In genomic region chr19:8983150-8983650, GRCm38 (mm10) we compare ENCODE assay signal across 9 mouse cellular contexts. TPM values are rescaled to one million over a fixed set of nuclear protein-coding genes. Genes with fewer than 3 reads are reported as not detected.
DNase-seq lines count a peak whose midpoint lies in the region; ATAC-seq and TF ChIP-seq lines count a peak whose summit lies in the region.
"Had no signal": no experiment of that assay in that cellular context is flagged by ENCODE, and none has a peak within 500 bp of the region (broad histone marks: within the 10 kb centered on the region; RNA-seq: fewer than 3 reads in every experiment).

No protein-coding gene starts in this region.

- H3K4me1 ChIP-seq in forebrain, embryonic 11.5 days (replicated peaks; ENCODE audit: control insufficient read depth, insufficient read depth, low read length): peaks cover 21% of the 10 kb centered on the region
- peaks cover 39% of the 10 kb centered on the region for H3K4me1 ChIP-seq in forebrain, embryonic 15.5 days
- peaks cover 26% of the 10 kb centered on the region for H3K4me1 ChIP-seq in lung, embryonic 14.5 days (ENCODE audit: insufficient read depth)

- no peak overlapping the region for H3K4me2 ChIP-seq in forebrain, embryonic 11.5 days (ENCODE audit: low read depth, low read length, severe bottlenecking)
- no peak overlapping the region for H3K4me2 ChIP-seq in forebrain, embryonic 15.5 days (replicated peaks)
- no peak overlapping the region for H3K4me2 ChIP-seq in lung, embryonic 14.5 days
- H3K4me2 ChIP-seq: limb, embryonic 12.5 days had no signal

- H3K9ac ChIP-seq in forebrain, embryonic 11.5 days (ENCODE audit: low read length): no peak overlapping the region
- H3K9ac ChIP-seq in forebrain, embryonic 15.5 days (replicated peaks): no peak overlapping the region
- no peak overlapping the region for H3K9ac ChIP-seq in lung, embryonic 14.5 days
- H3K9ac ChIP-seq: limb, embryonic 12.5 days had no signal

- ATAC-seq in forebrain, embryonic 11.5 days (replicated peaks; ENCODE audit: low FRiP score): no peak
- no peak for ATAC-seq in forebrain, embryonic 15.5 days (replicated peaks)
- no peak for ATAC-seq in lung, embryonic 14.5 days (ENCODE audit: insufficient read depth)
- no peak for ATAC-seq in erythroblast, adult 5-6 weeks (replicated peaks; ENCODE audit: low FRiP score, poor library complexity, severe bottlenecking)

- H3K79me2 ChIP-seq in C2C12 (ENCODE audit: control insufficient read depth, insufficient read depth): peaks cover 70% of the 10 kb centered on the region

- H3K27ac ChIP-seq in forebrain, embryonic 11.5 days (ENCODE audit: low read depth, low read length): peak overlapping the region; percentile 1; the same call in 1 of the 2 replicates
- H3K27ac ChIP-seq in forebrain, embryonic 15.5 days (replicated peaks): no peak overlapping the region
- peak overlapping the region; percentile 2; the same call in 1 of the 2 replicates for H3K27ac ChIP-seq in lung, embryonic 14.5 days (ENCODE audit: low read depth)

- no peaks in the 10 kb centered on the region; the same call in 1 of the 2 replicates for H3K27me3 ChIP-seq in forebrain, embryonic 11.5 days (ENCODE audit: control insufficient read depth, insufficient read depth, low read length)
- peaks cover 4% of the 10 kb centered on the region; the same call in 1 of the 2 replicates for H3K27me3 ChIP-seq in forebrain, embryonic 15.5 days
- H3K27me3 ChIP-seq in C2C12 (ENCODE audit: control insufficient read depth, insufficient read depth, insufficient read length): no peaks in the 10 kb centered on the region
- H3K27me3 ChIP-seq in lung, embryonic 14.5 days (ENCODE audit: insufficient read depth, low read length): no peaks in the 10 kb centered on the region; the same call in 1 of the 2 replicates
- H3K27me3 ChIP-seq: limb, embryonic 12.5 days had no signal

- TF ChIP-seq CTCF in C2C12 (IDR thresholded peaks at IDR 0.05; ENCODE audit: control insufficient read depth, insufficient read depth, insufficient read length): no peak
- TF ChIP-seq CTCF in lung, embryonic 14.5 days (IDR thresholded peaks at IDR 0.05; ENCODE audit: low read depth): no peak

- H3K4me3 ChIP-seq in forebrain, embryonic 11.5 days (ENCODE audit: low read depth, low read length): no peak overlapping the region
- H3K4me3 ChIP-seq in forebrain, embryonic 15.5 days: no peak overlapping the region
- no peak overlapping the region for H3K4me3 ChIP-seq in C2C12 (ENCODE audit: insufficient read depth, poor library complexity, severe bottlenecking)
- no peak overlapping the region for H3K4me3 ChIP-seq in lung, embryonic 14.5 days (ENCODE audit: low read depth, low read length)
- H3K4me3 ChIP-seq: limb, embryonic 12.5 days had no signal

- intact Hi-C loops in gastrocnemius, postnatal 14 days (cut with DNase I; ENCODE audit: low total_unique reads): no loop called here

- no peak for DNase-seq in forebrain, embryonic 11.5 days (ENCODE audit: low spot score)
- peak; percentile 56 for DNase-seq in gastrocnemius, postnatal 14 days
- peak; percentile 35 for DNase-seq in lung, embryonic 14.5 days
- no peak for DNase-seq in layer of hippocampus, adult 11-12 months (ENCODE audit: low spot score)
- no peak for DNase-seq in spleen, postnatal 36 days (ENCODE audit: low spot score in 2 of 2)

- H3ac ChIP-seq in C2C12 (ENCODE audit: control insufficient read depth, insufficient read length, low read depth): peak overlapping the region; percentile 38

- WGBS in forebrain, embryonic 11.5 days: 63% methylated on average over 4 of the region's 4 CpGs
- 59% methylated on average over 4 of the region's 4 CpGs for WGBS in forebrain, embryonic 15.5 days
- 16% methylated on average over 4 of the region's 4 CpGs for WGBS in lung, embryonic 14.5 days

- peaks cover 13% of the 10 kb centered on the region for H3K36me3 ChIP-seq in forebrain, embryonic 11.5 days (ENCODE audit: control insufficient read depth, insufficient read depth, low read length)
- peaks cover 23% of the 10 kb centered on the region for H3K36me3 ChIP-seq in forebrain, embryonic 15.5 days
- H3K36me3 ChIP-seq in C2C12 (ENCODE audit: control insufficient read depth, insufficient read depth): peaks cover 31% of the 10 kb centered on the region
- H3K36me3 ChIP-seq in lung, embryonic 14.5 days (ENCODE audit: insufficient read depth): peaks cover 29% of the 10 kb centered on the region

- H3K9me3 ChIP-seq in forebrain, embryonic 11.5 days (ENCODE audit: control insufficient read depth, low read length): no peaks in the 10 kb centered on the region
- no peaks in the 10 kb centered on the region for H3K9me3 ChIP-seq in forebrain, embryonic 15.5 days
- no peaks in the 10 kb centered on the region for H3K9me3 ChIP-seq in lung, embryonic 14.5 days (ENCODE audit: low read depth, low read length)
- H3K9me3 ChIP-seq: limb, embryonic 12.5 days had no signal

- H3K79me3 ChIP-seq in C2C12 (ENCODE audit: low read depth): peaks cover 18% of the 10 kb centered on the region

TF ChIP-seq in C2C12, 6 proteins besides CTCF, POLR2A, EP300 and RAD21:
- TF ChIP-seq MYOD1 (IDR thresholded peaks at IDR 0.05; ENCODE audit: control insufficient read depth, insufficient read length, low read depth): peak; percentile 48
- peak; percentile 1 for TF ChIP-seq FOSL1 (IDR thresholded peaks at IDR 0.05; ENCODE audit: insufficient read depth, low read length, poor library complexity, severe bottlenecking)
- no peak for TF ChIP-seq USF1 (IDR thresholded peaks at IDR 0.05; ENCODE audit: low read depth)

RNA-seq across cellular contexts. Expression of gene Ahnak, which starts 5.9 kb away (rescaled TPM):
- 7.1 and 7.3 TPM in 2 replicates for polyA plus RNA-seq in forebrain, embryonic 11.5 days (2014; fragmentation: Nextera tagmentation; extraction: Ambion mirVana)
- polyA plus RNA-seq in forebrain, embryonic 15.5 days (2015; fragmentation: Nextera tagmentation; extraction: Ambion mirVana): 2.6 and 3.7 TPM in 2 replicates
- 86.8 TPM for polyA plus RNA-seq in C2C12 (2012; fragmentation: generic; extraction: Trizol)
- total RNA-seq in gastrocnemius, postnatal 14 days (2021): 100 to 1,000 TPM; 194 to 197 TPM
- 14.9 and 15.8 TPM in 2 replicates for polyA plus RNA-seq in lung, embryonic 14.5 days (2014; fragmentation: Nextera tagmentation; extraction: Ambion mirVana)
- 19.0 and 20.0 TPM in 2 replicates for total RNA-seq in erythroblast, adult 5-6 weeks (2015; ENCODE audit: low replicate concordance)
- 24.3 and 30.2 TPM in 2 replicates for total RNA-seq in erythroblast, adult 5-6 weeks (2017; ENCODE audit: low replicate concordance)

RNA-seq across cellular contexts. Expression of gene Eef1g, which starts 16.4 kb away (rescaled TPM):
- 467 and 472 TPM in 2 replicates for polyA plus RNA-seq in forebrain, embryonic 11.5 days (2014; fragmentation: Nextera tagmentation; extraction: Ambion mirVana)
- polyA plus RNA-seq in forebrain, embryonic 15.5 days (2015; fragmentation: Nextera tagmentation; extraction: Ambion mirVana): 336 and 348 TPM in 2 replicates
- 1,028 TPM for polyA plus RNA-seq in C2C12 (2012; fragmentation: generic; extraction: Trizol)
- total RNA-seq in gastrocnemius, postnatal 14 days (2021): 100 to 1,000 TPM; 500 to 587 TPM
- polyA plus RNA-seq in lung, embryonic 14.5 days (2014; fragmentation: Nextera tagmentation; extraction: Ambion mirVana): 480 and 516 TPM in 2 replicates
- 181 and 213 TPM in 2 replicates for total RNA-seq in erythroblast, adult 5-6 weeks (2015; ENCODE audit: low replicate concordance)
- 105 and 149 TPM in 2 replicates for total RNA-seq in erythroblast, adult 5-6 weeks (2017; ENCODE audit: low replicate concordance)

RNA-seq across cellular contexts. Expression of gene Tut1, which starts 29.6 kb away (rescaled TPM):
- 34.4 and 35.5 TPM in 2 replicates for polyA plus RNA-seq in forebrain, embryonic 11.5 days (2014; fragmentation: Nextera tagmentation; extraction: Ambion mirVana)
- 34.1 and 34.7 TPM in 2 replicates for polyA plus RNA-seq in forebrain, embryonic 15.5 days (2015; fragmentation: Nextera tagmentation; extraction: Ambion mirVana)
- polyA plus RNA-seq in C2C12 (2012; fragmentation: generic; extraction: Trizol): 24.2 TPM
- total RNA-seq in gastrocnemius, postnatal 14 days (2021): 1 to 10 TPM; 8.2 to 8.4 TPM
- polyA plus RNA-seq in lung, embryonic 14.5 days (2014; fragmentation: Nextera tagmentation; extraction: Ambion mirVana): 27.4 and 28.4 TPM in 2 replicates
- total RNA-seq in erythroblast, adult 5-6 weeks (2015; ENCODE audit: low replicate concordance): 1.0 and 2.7 TPM in 2 replicates
- total RNA-seq in erythroblast, adult 5-6 weeks (2017; ENCODE audit: low replicate concordance): 2.3 and 6.8 TPM in 2 replicates

RNA-seq across cellular contexts. Expression of gene Mta2, which starts 41.5 kb away (rescaled TPM):
- 62.6 and 63.2 TPM in 2 replicates for polyA plus RNA-seq in forebrain, embryonic 11.5 days (2014; fragmentation: Nextera tagmentation; extraction: Ambion mirVana)
- 171 and 175 TPM in 2 replicates for polyA plus RNA-seq in forebrain, embryonic 15.5 days (2015; fragmentation: Nextera tagmentation; extraction: Ambion mirVana)
- 109 TPM for polyA plus RNA-seq in C2C12 (2012; fragmentation: generic; extraction: Trizol)
- total RNA-seq in gastrocnemius, postnatal 14 days (2021): 10 to 100 TPM; 27.4 to 27.9 TPM
- polyA plus RNA-seq in lung, embryonic 14.5 days (2014; fragmentation: Nextera tagmentation; extraction: Ambion mirVana): 44.0 and 52.1 TPM in 2 replicates
- total RNA-seq in erythroblast, adult 5-6 weeks (2015; ENCODE audit: low replicate concordance): 16.9 and 22.8 TPM in 2 replicates
- 39.5 and 54.4 TPM in 2 replicates for total RNA-seq in erythroblast, adult 5-6 weeks (2017; ENCODE audit: low replicate concordance)

RNA-seq across cellular contexts. Expression of gene Eml3, which starts 53.8 kb away (rescaled TPM):
- 11.2 and 12.2 TPM in 2 replicates for polyA plus RNA-seq in forebrain, embryonic 11.5 days (2014; fragmentation: Nextera tagmentation; extraction: Ambion mirVana)
- 10.4 and 11.7 TPM in 2 replicates for polyA plus RNA-seq in forebrain, embryonic 15.5 days (2015; fragmentation: Nextera tagmentation; extraction: Ambion mirVana)
- polyA plus RNA-seq in C2C12 (2012; fragmentation: generic; extraction: Trizol): 28.7 TPM
- 1 to 10 TPM; 8.6 to 8.9 TPM for total RNA-seq in gastrocnemius, postnatal 14 days (2021)
- polyA plus RNA-seq in lung, embryonic 14.5 days (2014; fragmentation: Nextera tagmentation; extraction: Ambion mirVana): 19.0 and 19.5 TPM in 2 replicates
- total RNA-seq in erythroblast, adult 5-6 weeks (2015; ENCODE audit: low replicate concordance): 1.7 and 4.8 TPM in 2 replicates
- total RNA-seq in erythroblast, adult 5-6 weeks (2017; ENCODE audit: low replicate concordance): 6.3 and 8.3 TPM in 2 replicates

Comparison
In these comparisons a context has a peak if more than half of its experiments do, and no peak if none do; other contexts are left out.
1. DNase-seq: peak in gastrocnemius, postnatal 14 days (single experiment) and lung, embryonic 14.5 days (single experiment); none in forebrain, embryonic 11.5 days (single experiment), layer of hippocampus, adult 11-12 months (single experiment) and spleen, postnatal 36 days (0 of 2).